Mouse (Mus musculus): ENCODE measurements at regions not wholly inside any gene's neighbourhood (a gene's known extent, or its start where the extent isn't known, plus 50 kb on each side); places are given as distances from the start of the nearest gene placed in this dataset.

DNA sequence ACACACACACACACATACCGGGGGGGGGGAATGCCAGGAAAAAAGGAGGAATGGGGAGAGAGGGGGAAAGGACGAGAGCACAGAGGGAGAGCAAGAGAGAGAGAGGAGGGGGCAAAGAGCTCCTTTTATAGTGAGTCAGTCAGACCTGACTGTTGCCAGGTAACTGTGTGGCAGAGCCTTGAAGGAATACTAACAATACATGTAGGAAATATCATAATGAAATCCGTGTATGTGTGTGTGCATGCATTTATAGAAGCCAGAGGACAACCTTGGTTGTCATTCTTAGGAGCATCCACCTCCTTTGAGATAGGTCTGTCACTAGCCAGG, 127.6 kb upstream of the Med14 start:
- TF ChIP-seq TCF12 (IDR thresholded peaks at IDR 0.05; ENCODE audit: low read depth, low read length) (no peak), POLR2A (IDR thresholded peaks at IDR 0.05; ENCODE audit: control insufficient read depth in 1 of 2, insufficient read depth in 1 of 2, low read depth in 1 of 2, low read length in 2 of 2, poor library complexity in 1 of 2) (no peak), GATA1 (IDR thresholded peaks at IDR 0.05; ENCODE audit: low read depth, low read length) (no peak), MYB (IDR thresholded peaks at IDR 0.05; ENCODE audit: low read depth, low read length) (no peak), CTCF (IDR thresholded peaks at IDR 0.05 in 2 of 3, conservative IDR thresholded peaks at IDR 0.05 in 1 of 3; ENCODE audit: control insufficient read depth in 1 of 3, insufficient read depth in 1 of 3, low read depth in 2 of 3, low read length in 3 of 3, poor library complexity in 1 of 3, severe bottlenecking in 1 of 3) (no peak), BHLHE40 (IDR thresholded peaks at IDR 0.05; ENCODE audit: borderline replicate concordance, low read depth, low read length) (no peak), EP300 (IDR thresholded peaks at IDR 0.05; ENCODE audit: low read depth in 1 of 2, low read length in 2 of 2) (no peak), MAFK (IDR thresholded peaks at IDR 0.05; ENCODE audit: borderline replicate concordance, low read depth, low read length) (no peak), HCFC1 (IDR thresholded peaks at IDR 0.05; ENCODE audit: low read depth, low read length) (no peak), JUND (IDR thresholded peaks at IDR 0.05; ENCODE audit: low read depth, low read length) (no peak), USF1 (IDR thresholded peaks at IDR 0.05; ENCODE audit: low read depth, low read length) (no peak), MAX (IDR thresholded peaks at IDR 0.05; ENCODE audit: low read length) (no peak), CHD1 (IDR thresholded peaks at IDR 0.05; ENCODE audit: low read depth, low read length) (no peak)

Data from MEL (cell line).